Mouse (Mus musculus) frontal cortex, postnatal 36 days (tissue): ENCODE measurements around the gene Rcbtb2.

Experiments
- DNase-seq, 2 experiments: peaks; one replicate each; pipeline ENCODE4 v3.0.0; 2022; ENCODE audit warnings: low spot score in 2 of 2

Rcbtb2 gene

GRCm38 (mm10) chr14:73209262-73209661, 86.4 kb downstream of the Rcbtb2 start:
- DNase-seq, result no peak

DNA sequence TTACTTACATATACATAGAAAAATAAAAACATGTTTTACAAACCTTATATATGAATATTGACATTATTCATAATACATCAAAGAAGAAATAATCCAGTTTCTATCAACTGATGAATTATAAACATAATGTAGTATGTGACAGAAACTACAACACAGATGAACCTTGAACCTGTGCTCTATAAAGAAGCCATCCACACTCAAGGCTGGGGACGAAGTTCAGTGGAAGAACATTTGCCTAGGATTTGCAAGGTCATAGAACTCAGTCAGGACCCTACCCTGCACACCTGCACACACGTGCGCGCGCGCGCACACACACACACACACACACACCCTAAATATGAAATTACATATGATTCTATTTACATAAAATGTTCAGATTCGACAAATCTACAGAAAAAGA, 87.4 kb downstream of the Rcbtb2 start:
- DNase-seq, result no peak

- DNase-seq, result no peak
Observed at GRCm38 (mm10) chr14:73211477-73211876, 88.6 kb downstream of the Rcbtb2 start.

- no peak for DNase-seq
Observed at GRCm38 (mm10) chr14:73217062-73217461, 94.2 kb downstream of the Rcbtb2 start.

- no peak for DNase-seq
Observed at GRCm38 (mm10) chr14:73222316-73222970, 99.6 kb downstream of the Rcbtb2 start.

- no peak for DNase-seq
Observed at GRCm38 (mm10) chr14:73226346-73226745, 103.5 kb downstream of the Rcbtb2 start.

GRCm38 (mm10) chr14:73226849-73227248, 104.0 kb downstream of the Rcbtb2 start:
- DNase-seq, result no peak

DNA sequence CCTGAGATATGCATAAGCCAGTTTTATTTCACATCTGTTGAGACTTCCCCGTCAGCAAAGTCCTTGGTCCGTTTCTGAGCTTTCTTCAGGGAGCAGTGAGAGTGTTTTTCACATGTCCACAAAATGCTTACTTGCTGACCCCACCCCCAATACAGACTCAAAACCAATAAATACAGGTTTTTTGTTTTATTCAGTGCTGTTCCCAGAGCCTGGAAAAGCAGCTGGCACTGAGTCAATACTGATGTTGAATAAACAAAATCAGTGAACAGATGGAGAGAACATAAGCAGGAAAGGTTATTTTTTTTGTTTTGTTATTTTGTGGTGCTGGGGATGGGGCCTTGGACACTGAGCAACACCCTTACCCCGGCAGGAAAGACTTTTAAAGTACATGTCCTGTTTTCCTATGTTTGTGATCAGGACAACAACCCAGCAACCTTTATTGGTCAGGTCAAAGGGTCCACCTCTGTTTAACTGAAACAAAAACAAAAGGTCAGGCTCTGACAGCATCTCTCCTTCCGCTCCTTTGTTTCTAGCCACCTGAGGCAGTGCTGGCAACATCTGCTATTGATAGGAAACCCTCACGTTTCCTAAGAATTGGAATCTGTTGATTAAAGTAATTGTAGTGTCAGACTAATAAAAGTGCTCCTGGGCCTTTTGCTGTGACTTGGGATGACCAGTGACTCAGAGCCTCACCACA, 108.6 kb downstream of the Rcbtb2 start:
- no peak for DNase-seq

GRCm38 (mm10) chr14:73234468-73235031, 111.7 kb downstream of the Rcbtb2 start:
- no peak for DNase-seq

GRCm38 (mm10) chr14:73237848-73238321, 115.0 kb downstream of the Rcbtb2 start, which contains the start of gene Lpar6:
Gene Lpar6 (plus strand): TSS chr14:73237895.
- DNase-seq, result peak in 1 of 2 experiments; percentile 12

GRCm38 (mm10) chr14:73238498-73239250, 115.8 kb downstream of the Rcbtb2 start:
- DNase-seq, result no peak

GRCm38 (mm10) chr14:73239291-73239690, 116.5 kb downstream of the Rcbtb2 start:
- DNase-seq, result no peak

GRCm38 (mm10) chr14:73239857-73240256, 117.0 kb downstream of the Rcbtb2 start:
- DNase-seq, result no peak

GRCm38 (mm10) chr14:73244061-73244597, 121.3 kb downstream of the Rcbtb2 start:
- DNase-seq, result no peak

DNA sequence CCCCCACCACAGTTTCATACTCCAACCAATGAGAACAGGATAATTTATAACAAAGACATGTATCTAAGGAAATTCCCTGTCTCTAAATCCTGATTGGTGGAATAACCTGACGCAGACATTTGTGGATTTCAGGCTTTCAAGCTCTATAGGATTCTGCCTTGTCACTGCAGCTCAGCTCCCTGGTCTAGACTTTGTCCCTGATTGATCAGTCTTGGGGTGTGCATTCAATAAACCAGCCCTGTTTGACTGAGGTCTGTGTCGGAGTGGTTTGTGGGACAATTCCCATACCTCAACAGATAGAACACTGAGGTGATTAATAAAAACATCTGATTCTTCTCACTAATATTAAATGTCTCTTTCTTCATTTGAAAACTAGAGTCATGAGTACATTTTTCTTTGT, 127.2 kb downstream of the Rcbtb2 start:
- DNase-seq, result no peak

DNA sequence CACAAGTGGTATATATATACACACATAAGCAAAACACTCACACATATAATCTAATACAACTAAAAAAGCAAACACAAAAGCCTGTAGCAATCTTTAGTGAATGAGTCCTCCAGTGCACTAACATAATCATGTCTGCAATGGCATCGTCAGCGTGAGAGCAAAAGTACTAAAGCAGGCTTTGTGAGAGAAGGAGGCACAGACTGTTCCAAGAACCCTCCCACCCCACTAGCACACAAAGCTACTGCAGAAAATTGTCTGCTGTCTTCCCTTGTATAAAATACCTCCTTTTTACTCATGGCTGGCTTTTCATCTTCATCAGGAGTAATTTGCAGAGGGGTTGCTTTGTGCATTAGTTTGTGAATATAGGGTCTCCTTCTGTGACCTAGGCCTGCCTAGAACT, 129.4 kb downstream of the Rcbtb2 start:
- DNase-seq, result peak in 1 of 2 experiments; percentile 7

- DNase-seq, result no peak
Observed at GRCm38 (mm10) chr14:73253453-73254251, 130.8 kb downstream of the Rcbtb2 start.

GRCm38 (mm10) chr14:73254412-73254811, 131.6 kb downstream of the Rcbtb2 start:
- no peak for DNase-seq

GRCm38 (mm10) chr14:73255426-73255970, 132.7 kb downstream of the Rcbtb2 start:
- DNase-seq, result no peak

GRCm38 (mm10) chr14:73257348-73257747, 134.5 kb downstream of the Rcbtb2 start:
- DNase-seq, result no peak
